Mouse (Mus musculus): Measurements from ENCODE around the gene Ispd.

- TF ChIP-seq POLR2A (IDR thresholded peaks at IDR 0.05; ENCODE audit: low read depth, low read length): no peak
- no peak for TF ChIP-seq CTCF (IDR thresholded peaks at IDR 0.05; ENCODE audit: borderline replicate concordance, insufficient read depth, low read length)
Measured at GRCm38 (mm10) chr12:36360693-36361092, 20.6 kb upstream of the Ispd start.

All from embryonic fibroblast, embryonic 13.5 days (primary cell).